Mouse (Mus musculus) thymus, adult 2 months (tissue): Measurements from ENCODE around the gene Entr1. TPM values are rescaled to one million over a fixed set of nuclear protein-coding genes. Genes with fewer than 3 reads are reported as not detected.

Source experiments
- DNase-seq: peaks from one replicate; pipeline ENCODE4 v3.0.0; 2021
- H3K27ac ChIP-seq: fragments of 200-500 bp; 2 replicates; pipeline ENCODE4 v1.5.1; 2012; ENCODE audit warnings: low read length, control low read depth; ENCODE audit not compliant: control insufficient read depth, insufficient read depth
- H3K27me3 ChIP-seq: fragments of 200-500 bp; 2 replicates; pipeline ENCODE4 v1.6.1; 2012; ENCODE audit warnings: mild to moderate bottlenecking, low read length, moderate library complexity, mixed read lengths; ENCODE audit not compliant: control insufficient read depth, insufficient read depth
- H3K36me3 ChIP-seq: fragments of 200-500 bp; 2 replicates; pipeline ENCODE4 v1.6.1; 2012; ENCODE audit warnings: mild to moderate bottlenecking, low read length, moderate library complexity; ENCODE audit not compliant: control insufficient read depth, insufficient read depth
- H3K4me1 ChIP-seq: fragments of 200-500 bp; replicated peaks from 2 replicates; pipeline ENCODE4 v1.6.1; 2012; ENCODE audit warnings: low read length; ENCODE audit not compliant: control insufficient read depth, insufficient read depth
- H3K4me3 ChIP-seq: fragments of 200-500 bp; 2 replicates; pipeline ENCODE4 v1.5.1; 2012; ENCODE audit warnings: mild to moderate bottlenecking, low read length, control low read depth, moderate library complexity; ENCODE audit not compliant: control insufficient read depth, insufficient read depth
- CTCF ChIP-seq: fragments of 200-500 bp; IDR thresholded peaks from 2 replicates; pipeline ENCODE4 v1.5.1; 2012; ENCODE audit warnings: mild to moderate bottlenecking, control low read depth, low read length, moderate library complexity, borderline replicate concordance; ENCODE audit not compliant: control insufficient read depth, poor library complexity, insufficient read depth; ENCODE audit errors: extremely low read depth
- POLR2A ChIP-seq: fragments of 200-500 bp; IDR thresholded peaks from 2 replicates; pipeline ENCODE4 v1.6.1; 2012; ENCODE audit warnings: mild to moderate bottlenecking, low read length, control low read depth, moderate library complexity; ENCODE audit not compliant: control insufficient read depth, poor library complexity, insufficient read depth; ENCODE audit errors: extremely low read depth
- WGBS: fragments of 180-500 bp; shearing (Covaris S2); methylation state at CpG from one replicate; pipeline ENCODE4 v1.1.7; 2018; 5-methylcytosine and 5-hydroxymethylcytosine counted together
- polyA plus RNA-seq: library from polyadenylated mRNA; depleted of rRNA; stranded (reverse); fragments of >200 nt; gene quantifications from 2 replicates; pipeline ENCODE4 v1.2.3, GENCODE M21; 2012

Entr1 gene
- polyA plus RNA-seq, 1 experiment: 216 TPM

DNA sequence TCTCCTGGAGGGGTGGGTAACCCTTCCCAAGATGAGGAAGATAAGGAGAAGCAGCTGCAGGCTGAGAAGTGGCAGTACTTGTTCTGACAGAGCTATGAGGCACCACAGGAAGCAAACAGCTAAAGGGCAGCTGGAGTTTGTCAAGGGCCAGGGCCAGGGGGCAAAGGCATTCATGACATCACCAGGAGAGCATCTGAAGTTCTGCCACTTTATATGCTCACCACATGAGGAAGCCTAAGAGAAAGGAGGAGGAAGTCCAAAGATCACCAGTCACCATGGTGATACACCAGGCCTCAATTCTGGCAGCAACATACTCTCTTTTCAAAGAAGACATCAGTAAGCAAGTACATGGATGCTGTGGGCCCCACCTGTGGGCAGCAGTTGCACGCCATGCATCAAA lies 34.0 kb upstream of the Entr1 start:
- WGBS: 100% methylated on average over 1 of the region's 1 CpGs
- TF ChIP-seq CTCF: no peak
- TF ChIP-seq POLR2A: no peak
- H3K27ac ChIP-seq: no peak overlapping the region
- H3K27me3 ChIP-seq: no peaks in the 10 kb centered on the region
- H3K36me3 ChIP-seq: peaks cover 76% of the 10 kb centered on the region
- no peak for DNase-seq
- H3K4me3 ChIP-seq: no peak overlapping the region
- no peaks in the 10 kb centered on the region for H3K4me1 ChIP-seq

DNA sequence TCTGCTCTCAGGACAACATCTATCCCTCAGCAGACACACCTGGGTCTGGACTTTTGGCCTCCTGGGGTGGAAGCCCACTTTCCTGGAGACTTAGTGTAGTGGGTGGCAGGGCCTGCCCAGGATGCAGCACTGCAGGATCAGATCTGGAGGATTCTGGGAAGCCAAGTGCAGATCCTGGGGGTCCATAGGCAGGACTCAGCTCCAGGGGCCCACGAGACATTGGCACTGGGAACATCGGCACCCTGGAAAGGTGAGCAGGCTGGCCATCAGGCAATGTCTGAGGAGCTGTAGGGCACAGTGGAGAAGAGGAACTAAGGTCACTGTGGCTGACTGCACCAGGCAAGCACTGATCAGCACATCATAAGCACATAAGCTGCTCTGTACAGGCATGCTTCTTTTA lies 32.9 kb upstream of the Entr1 start:
- H3K4me1 ChIP-seq: no peaks in the 10 kb centered on the region
- 98% methylated on average over 2 of the region's 2 CpGs for WGBS
- H3K27ac ChIP-seq: no peak overlapping the region
- H3K4me3 ChIP-seq: no peak overlapping the region
- H3K36me3 ChIP-seq: peaks cover 75% of the 10 kb centered on the region
- no peak for DNase-seq
- H3K27me3 ChIP-seq: no peaks in the 10 kb centered on the region
- TF ChIP-seq CTCF (no peak), POLR2A (no peak)

DNA sequence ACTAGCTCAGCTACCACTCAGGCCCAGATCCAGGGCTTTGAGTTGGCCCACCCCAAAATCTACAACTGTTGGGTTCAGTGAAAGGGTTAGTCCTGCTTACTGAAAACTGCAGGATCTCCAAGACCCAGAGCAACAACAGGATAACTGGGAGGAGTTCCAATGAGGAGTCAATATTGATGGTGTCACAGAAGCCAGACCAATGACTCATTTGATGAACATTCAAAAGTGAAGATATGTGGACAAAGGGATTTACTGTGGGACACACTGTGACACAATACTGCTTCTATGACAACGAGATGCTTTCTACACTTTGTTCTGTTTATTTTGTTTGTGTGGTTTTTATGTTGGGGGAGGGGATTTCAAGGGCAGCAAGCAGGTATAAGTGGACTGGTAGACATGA lies 29.0 kb upstream of the Entr1 start:
- 84% methylated on average over 1 of the region's 1 CpGs for WGBS
- peaks cover 60% of the 10 kb centered on the region for H3K36me3 ChIP-seq
- no peaks in the 10 kb centered on the region for H3K27me3 ChIP-seq
- H3K4me3 ChIP-seq: no peak overlapping the region
- no peaks in the 10 kb centered on the region for H3K4me1 ChIP-seq
- TF ChIP-seq CTCF (no peak), POLR2A (no peak)
- no peak for DNase-seq
- no peak overlapping the region for H3K27ac ChIP-seq

GRCm38 (mm10) chr2:26417066-26417465 lies 27.9 kb upstream of the Entr1 start:
- no peak for DNase-seq
- Histone ChIP-seq H3K4me1 (no peaks in the 10 kb centered on the region), H3K36me3 (peaks cover 50% of the 10 kb centered on the region), H3K27me3 (no peaks in the 10 kb centered on the region), H3K27ac (no peak overlapping the region), H3K4me3 (no peak overlapping the region)
- TF ChIP-seq CTCF (no peak), POLR2A (no peak)

- WGBS: 85% methylated on average over 5 of the region's 5 CpGs
- Histone ChIP-seq H3K27me3 (no peaks in the 10 kb centered on the region), H3K36me3 (peaks cover 11% of the 10 kb centered on the region), H3K4me1 (peaks cover 18% of the 10 kb centered on the region), H3K27ac (no peak overlapping the region), H3K4me3 (no peak overlapping the region)
- DNase-seq: no peak
- no peak for TF ChIP-seq POLR2A
- TF ChIP-seq CTCF: no peak
Measured at GRCm38 (mm10) chr2:26410931-26411411, 21.9 kb upstream of the Entr1 start.

DNA sequence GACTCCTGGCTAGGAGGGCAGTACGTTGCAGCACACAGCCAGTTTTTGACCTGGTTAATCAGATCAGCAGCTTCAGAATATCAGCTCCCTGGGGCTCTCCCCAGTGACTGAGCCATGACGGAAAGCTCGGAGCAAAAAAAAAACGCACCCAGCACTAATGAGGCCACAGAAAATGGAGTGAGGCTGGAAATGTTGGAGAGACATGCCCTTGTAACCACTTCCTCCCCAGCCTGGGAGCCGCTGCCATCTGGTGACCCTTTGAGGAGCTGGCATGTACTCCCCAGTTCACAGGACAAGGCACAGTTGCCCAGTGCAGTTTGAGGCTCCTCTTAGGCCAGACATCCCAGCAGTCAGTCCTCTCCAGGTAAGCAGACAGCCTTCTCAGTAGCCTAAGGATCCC lies 21.0 kb upstream of the Entr1 start:
- DNase-seq: no peak
- 74% methylated on average over 5 of the region's 5 CpGs for WGBS
- H3K4me3 ChIP-seq: no peak overlapping the region
- peaks cover 2% of the 10 kb centered on the region for H3K36me3 ChIP-seq
- TF ChIP-seq CTCF: no peak
- no peak for TF ChIP-seq POLR2A
- H3K27me3 ChIP-seq: no peaks in the 10 kb centered on the region
- no peak overlapping the region for H3K27ac ChIP-seq
- peaks cover 19% of the 10 kb centered on the region for H3K4me1 ChIP-seq

DNA sequence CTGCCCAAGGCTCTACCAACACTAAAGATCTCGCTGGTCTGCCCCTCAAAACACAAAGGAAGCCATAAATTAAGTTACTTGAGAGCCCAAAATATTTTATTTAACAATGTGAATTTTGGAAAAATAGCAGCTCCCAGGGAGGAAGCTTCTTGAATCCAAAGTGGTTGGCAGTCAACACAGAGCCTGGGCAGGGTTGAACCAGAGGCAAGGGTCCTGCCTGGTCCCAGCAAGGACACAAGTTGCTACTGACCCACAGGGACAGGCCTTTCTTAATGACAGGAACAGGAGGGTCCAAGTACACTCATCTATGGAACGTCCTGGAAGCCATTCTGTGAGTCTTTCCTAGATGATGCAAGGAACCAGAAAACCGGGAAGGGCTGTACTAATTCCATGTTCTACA lies 20.2 kb upstream of the Entr1 start:
- H3K4me1 ChIP-seq: peaks cover 19% of the 10 kb centered on the region
- no peak overlapping the region for H3K27ac ChIP-seq
- no peaks in the 10 kb centered on the region for H3K27me3 ChIP-seq
- 63% methylated on average over 3 of the region's 3 CpGs for WGBS
- TF ChIP-seq CTCF (no peak), POLR2A (no peak)
- no peak overlapping the region for H3K4me3 ChIP-seq
- H3K36me3 ChIP-seq: no peaks in the 10 kb centered on the region
- no peak for DNase-seq
